Mouse (Mus musculus): ENCODE data around the gene Grip2. TPM values are rescaled to one million over a fixed set of nuclear protein-coding genes. Genes with fewer than 3 reads are reported as not detected.

Gene Grip2
- polyA plus RNA-seq (2012; ENCODE audit: insufficient read depth, insufficient read length, missing spikeins), result 0.15 TPM in 1 of 2 replicates, not detected in the other

DNA sequence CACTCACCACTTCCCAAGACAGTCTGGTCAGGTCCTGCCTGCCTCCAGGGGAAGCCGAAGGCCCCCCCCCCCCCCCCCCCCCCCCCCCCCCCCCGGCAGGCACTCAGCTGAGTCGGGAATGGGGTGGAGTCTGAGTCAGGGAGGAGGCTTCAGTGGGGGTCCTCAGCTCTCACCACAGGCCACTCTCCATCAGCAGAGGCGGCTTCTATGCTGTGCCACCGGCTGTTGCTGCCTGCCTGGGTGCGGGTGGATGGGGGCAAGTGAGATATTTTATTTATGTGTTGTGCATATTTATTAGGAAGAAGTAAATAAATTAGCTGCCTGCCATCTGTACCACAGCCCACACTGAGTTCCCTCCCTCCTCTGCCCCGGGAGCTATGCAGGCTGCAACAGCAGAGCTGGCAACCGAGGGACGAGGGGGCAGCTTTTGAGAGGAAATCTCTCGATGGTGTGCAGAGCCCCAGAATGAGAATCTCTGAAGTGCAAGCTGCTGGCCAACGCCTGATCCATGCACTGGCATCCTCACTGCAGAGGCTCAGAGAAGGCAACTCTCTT lies at the start of gene Grip2:
TSS of gene Grip2 (minus strand) at position 235 of the 555 bp plus-strand sequence.
- TF ChIP-seq POLR2A (IDR thresholded peaks at IDR 0.05; ENCODE audit: borderline replicate concordance, low read depth, low read length) (no peak), CTCF (IDR thresholded peaks at IDR 0.05; ENCODE audit: low read depth, low read length) (no peak)
- Histone ChIP-seq H3K27ac (ENCODE audit: insufficient read depth, low read depth, low read length) (no peak within 1 kb of the TSS), H3K4me3 (ENCODE audit: insufficient read depth, low read length) (no peak within 1 kb of the TSS), H3K4me1 (ENCODE audit: control insufficient read depth, insufficient read depth, low read length) (no peaks in the 10 kb centered on the region)

DNA sequence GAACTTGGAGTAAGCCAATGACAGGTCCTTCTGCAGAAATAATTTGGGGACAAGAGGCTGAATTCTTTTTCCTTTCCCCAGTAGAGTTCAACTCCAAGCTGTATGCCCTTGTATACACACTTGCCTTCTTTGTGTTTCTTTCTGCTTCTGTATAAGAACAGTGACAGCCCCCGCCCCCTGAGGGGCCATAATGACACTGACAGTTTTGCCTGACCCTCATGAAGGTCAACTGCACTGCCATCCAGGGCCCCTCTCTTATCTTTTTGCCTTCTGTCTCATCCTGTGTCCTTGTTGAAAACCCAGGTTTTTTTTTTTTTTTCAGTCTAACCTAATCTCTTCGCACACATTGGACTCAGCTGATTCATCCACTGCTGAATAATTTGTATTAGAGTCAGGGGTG lies 45.7 kb upstream of the Grip2 start:
- TF ChIP-seq CTCF (IDR thresholded peaks at IDR 0.05; ENCODE audit: low read depth, low read length) (no peak), POLR2A (IDR thresholded peaks at IDR 0.05; ENCODE audit: borderline replicate concordance, low read depth, low read length) (no peak)
- Histone ChIP-seq H3K4me1 (ENCODE audit: control insufficient read depth, insufficient read depth, low read length) (peaks cover 3% of the 10 kb centered on the region), H3K4me3 (ENCODE audit: insufficient read depth, low read length) (no peak overlapping the region), H3K27ac (ENCODE audit: insufficient read depth, low read depth, low read length) (no peak overlapping the region)

GRCm38 (mm10) chr6:91868091-91868490 lies 41.0 kb upstream of the Grip2 start:
- Histone ChIP-seq H3K4me1 (ENCODE audit: control insufficient read depth, insufficient read depth, low read length) (no peaks in the 10 kb centered on the region), H3K27ac (ENCODE audit: insufficient read depth, low read depth, low read length) (no peak overlapping the region), H3K4me3 (ENCODE audit: insufficient read depth, low read length) (no peak overlapping the region)
- TF ChIP-seq CTCF (IDR thresholded peaks at IDR 0.05; ENCODE audit: low read depth, low read length) (no peak), POLR2A (IDR thresholded peaks at IDR 0.05; ENCODE audit: borderline replicate concordance, low read depth, low read length) (no peak)

GRCm38 (mm10) chr6:91865601-91866000 lies 38.6 kb upstream of the Grip2 start:
- Histone ChIP-seq H3K27ac (ENCODE audit: insufficient read depth, low read depth, low read length) (no peak overlapping the region), H3K4me3 (ENCODE audit: insufficient read depth, low read length) (no peak overlapping the region), H3K4me1 (ENCODE audit: control insufficient read depth, insufficient read depth, low read length) (no peaks in the 10 kb centered on the region)
- no peak for TF ChIP-seq POLR2A (IDR thresholded peaks at IDR 0.05; ENCODE audit: borderline replicate concordance, low read depth, low read length)

GRCm38 (mm10) chr6:91864595-91864994 lies 37.5 kb upstream of the Grip2 start:
- no peak overlapping the region for H3K27ac ChIP-seq (ENCODE audit: insufficient read depth, low read depth, low read length)
- no peak overlapping the region for H3K4me3 ChIP-seq (ENCODE audit: insufficient read depth, low read length)
- no peaks in the 10 kb centered on the region for H3K4me1 ChIP-seq (ENCODE audit: control insufficient read depth, insufficient read depth, low read length)
- TF ChIP-seq CTCF (IDR thresholded peaks at IDR 0.05; ENCODE audit: low read depth, low read length) (no peak), POLR2A (IDR thresholded peaks at IDR 0.05; ENCODE audit: borderline replicate concordance, low read depth, low read length) (no peak)

DNA sequence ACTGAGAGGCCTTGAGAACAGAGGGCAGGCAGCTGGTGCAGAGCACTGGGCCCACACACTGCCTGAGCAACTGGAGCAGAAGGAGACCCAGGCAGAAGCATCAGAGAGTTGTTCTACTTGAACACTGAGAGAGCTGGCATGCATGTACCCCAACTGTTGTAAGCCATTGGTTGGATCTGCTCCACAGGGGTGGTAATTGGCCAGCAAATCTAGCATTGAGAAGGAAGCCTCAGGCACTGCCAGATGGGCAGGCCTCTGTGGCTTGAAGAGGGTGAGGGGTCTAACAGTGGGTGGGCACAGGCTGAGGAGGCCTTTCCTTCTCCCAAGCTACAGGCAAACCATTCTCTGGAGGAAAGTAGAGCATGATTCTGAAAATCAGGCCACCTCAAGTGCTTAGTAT lies 35.8 kb upstream of the Grip2 start:
- H3K4me3 ChIP-seq (ENCODE audit: insufficient read depth, low read length), result no peak overlapping the region
- no peaks in the 10 kb centered on the region for H3K4me1 ChIP-seq (ENCODE audit: control insufficient read depth, insufficient read depth, low read length)
- no peak overlapping the region for H3K27ac ChIP-seq (ENCODE audit: insufficient read depth, low read depth, low read length)
- no peak for TF ChIP-seq CTCF (IDR thresholded peaks at IDR 0.05; ENCODE audit: low read depth, low read length)
- no peak for TF ChIP-seq POLR2A (IDR thresholded peaks at IDR 0.05; ENCODE audit: borderline replicate concordance, low read depth, low read length)

GRCm38 (mm10) chr6:91858339-91858738 lies 31.3 kb upstream of the Grip2 start:
- TF ChIP-seq CTCF (IDR thresholded peaks at IDR 0.05; ENCODE audit: low read depth, low read length) (no peak), POLR2A (IDR thresholded peaks at IDR 0.05; ENCODE audit: borderline replicate concordance, low read depth, low read length) (no peak)
- no peak overlapping the region for H3K4me3 ChIP-seq (ENCODE audit: insufficient read depth, low read length)
- H3K27ac ChIP-seq (ENCODE audit: insufficient read depth, low read depth, low read length), result no peak overlapping the region
- no peaks in the 10 kb centered on the region for H3K4me1 ChIP-seq (ENCODE audit: control insufficient read depth, insufficient read depth, low read length)

DNA sequence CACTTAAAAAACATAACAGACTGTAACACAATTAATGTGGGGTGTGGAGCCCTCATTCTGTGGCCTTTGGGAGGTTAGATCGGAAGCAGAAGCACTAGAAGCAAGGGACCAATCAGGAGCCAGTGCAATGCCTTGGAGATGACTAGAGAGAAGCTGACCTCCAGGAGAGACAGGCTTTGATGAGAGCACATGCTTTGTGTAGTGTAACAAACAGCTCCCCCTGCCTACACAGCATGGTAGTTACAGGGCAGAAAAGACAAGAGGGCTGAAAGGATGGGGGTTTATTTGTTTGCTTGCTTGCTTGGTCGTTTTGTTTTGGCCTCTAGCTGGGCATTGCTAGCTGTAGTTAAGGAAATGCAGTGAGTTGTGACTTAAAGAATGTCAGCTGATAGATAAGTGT lies 25.5 kb upstream of the Grip2 start:
- Histone ChIP-seq H3K4me3 (ENCODE audit: insufficient read depth, low read length) (no peak overlapping the region), H3K4me1 (ENCODE audit: control insufficient read depth, insufficient read depth, low read length) (no peaks in the 10 kb centered on the region)

GRCm38 (mm10) chr6:91843628-91844153 lies 16.6 kb upstream of the Grip2 start:
- Histone ChIP-seq H3K27ac (ENCODE audit: insufficient read depth, low read depth, low read length) (no peak overlapping the region), H3K4me3 (ENCODE audit: insufficient read depth, low read length) (no peak overlapping the region), H3K4me1 (ENCODE audit: control insufficient read depth, insufficient read depth, low read length) (no peaks in the 10 kb centered on the region)
- TF ChIP-seq POLR2A (IDR thresholded peaks at IDR 0.05; ENCODE audit: borderline replicate concordance, low read depth, low read length), result no peak
- TF ChIP-seq CTCF (IDR thresholded peaks at IDR 0.05; ENCODE audit: low read depth, low read length), result no peak

More for the DNA sequence above, 25.5 kb upstream of the Grip2 start:
- H3K27ac ChIP-seq (ENCODE audit: insufficient read depth, low read depth, low read length), result no peak overlapping the region
- TF ChIP-seq POLR2A (IDR thresholded peaks at IDR 0.05; ENCODE audit: borderline replicate concordance, low read depth, low read length) (no peak), CTCF (IDR thresholded peaks at IDR 0.05; ENCODE audit: low read depth, low read length) (no peak)

DNA sequence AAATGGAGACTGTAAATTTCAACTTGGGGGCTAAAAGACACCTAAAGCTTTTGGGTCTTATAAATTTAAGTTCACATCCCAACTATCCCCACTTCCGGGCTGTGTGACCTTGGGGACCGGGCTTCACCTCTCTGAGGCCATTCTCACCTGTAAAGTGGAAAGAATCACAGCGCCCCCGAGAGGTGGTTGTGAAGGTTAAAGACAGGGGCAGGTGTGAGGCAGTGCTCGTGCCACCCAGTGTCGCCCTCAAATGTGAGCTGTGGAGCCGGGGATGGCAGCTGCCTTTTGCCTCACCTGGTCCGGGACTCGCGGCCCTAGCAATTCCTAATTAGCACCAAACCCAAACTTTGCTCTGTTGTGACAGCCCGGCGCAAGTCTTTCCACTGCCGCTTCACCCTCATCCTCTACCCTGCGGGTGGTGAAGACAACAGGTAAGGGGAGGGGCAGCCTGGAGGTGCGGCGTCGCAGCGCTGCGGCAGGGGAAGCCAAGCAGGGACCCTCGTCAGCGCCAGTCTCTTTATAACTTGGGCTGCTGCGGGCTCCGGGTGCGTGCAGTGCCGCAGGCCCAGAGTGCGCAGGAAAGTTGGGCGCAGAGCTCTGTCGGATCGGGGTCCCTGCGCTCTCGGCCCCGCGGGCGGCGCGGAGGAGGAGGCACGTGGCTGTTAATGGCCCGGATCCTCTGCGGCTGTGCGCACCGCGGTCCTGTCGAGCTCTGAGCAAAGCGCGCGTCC lies 16.0 kb upstream of the Grip2 start:
- TF ChIP-seq CTCF (IDR thresholded peaks at IDR 0.05; ENCODE audit: low read depth, low read length), result no peak
- no peak for TF ChIP-seq POLR2A (IDR thresholded peaks at IDR 0.05; ENCODE audit: borderline replicate concordance, low read depth, low read length)
- Histone ChIP-seq H3K4me3 (ENCODE audit: insufficient read depth, low read length) (no peak overlapping the region), H3K27ac (ENCODE audit: insufficient read depth, low read depth, low read length) (no peak overlapping the region), H3K4me1 (ENCODE audit: control insufficient read depth, insufficient read depth, low read length) (no peaks in the 10 kb centered on the region)

Data from bone marrow macrophage, adult 2 months (primary cell).